Mouse (Mus musculus): ENCODE data around the gene 9130213A22Rik. TPM values are rescaled to one million over a fixed set of nuclear protein-coding genes. Genes with fewer than 3 reads are reported as not detected.

Gene 9130213A22Rik
- polyA plus RNA-seq, 1 experiment from 2014 or later = 0.49 TPM

GRCm38 (mm10) chr11:69148451-69148960, 26.1 kb upstream of the 9130213A22Rik start:
- ATAC-seq = no peak
- H3K27me3 ChIP-seq (ENCODE audit: control insufficient read depth, insufficient read depth, low read depth, low read length) = no peaks in the 10 kb centered on the region
- H3K36me3 ChIP-seq (ENCODE audit: control insufficient read depth, insufficient read depth, low read length) = no peaks in the 10 kb centered on the region
- no peaks in the 10 kb centered on the region for H3K4me1 ChIP-seq (ENCODE audit: control insufficient read depth, insufficient read depth, low read length)
- H3K4me2 ChIP-seq (ENCODE audit: low read length) = no peak overlapping the region
- no peak overlapping the region for H3K4me3 ChIP-seq (ENCODE audit: low read depth, low read length)
- no peaks in the 10 kb centered on the region for H3K9me3 ChIP-seq (replicated peaks; ENCODE audit: control insufficient read depth, low read length, poor library complexity, severe bottlenecking)
- 88% methylated on average over 5 of the region's 5 CpGs for WGBS
- H3K9ac ChIP-seq (ENCODE audit: low read depth, low read length) = no peak overlapping the region
- no peak overlapping the region for H3K27ac ChIP-seq (ENCODE audit: low read length)

- Histone ChIP-seq H3K27me3 (ENCODE audit: control insufficient read depth, insufficient read depth, low read depth, low read length) (no peaks in the 10 kb centered on the region), H3K4me1 (ENCODE audit: control insufficient read depth, insufficient read depth, low read length) (no peaks in the 10 kb centered on the region), H3K27ac (ENCODE audit: low read length) (no peak overlapping the region), H3K36me3 (ENCODE audit: control insufficient read depth, insufficient read depth, low read length) (no peaks in the 10 kb centered on the region), H3K9me3 (replicated peaks; ENCODE audit: control insufficient read depth, low read length, poor library complexity, severe bottlenecking) (no peaks in the 10 kb centered on the region), H3K4me3 (ENCODE audit: low read depth, low read length) (no peak overlapping the region), H3K4me2 (ENCODE audit: low read length) (no peak overlapping the region), H3K9ac (ENCODE audit: low read depth, low read length) (no peak overlapping the region)
- WGBS = 69% methylated on average over 7 of the region's 7 CpGs
- no peak for ATAC-seq
These were observed 25.2 kb upstream of the 9130213A22Rik start for GRCm38 (mm10) chr11:69147546-69147945.

GRCm38 (mm10) chr11:69135361-69135760, 13.0 kb upstream of the 9130213A22Rik start:
- WGBS = 96% methylated on average over 6 of the region's 6 CpGs
- Histone ChIP-seq H3K36me3 (ENCODE audit: control insufficient read depth, insufficient read depth, low read length) (no peaks in the 10 kb centered on the region), H3K27ac (ENCODE audit: low read length) (no peak overlapping the region), H3K27me3 (ENCODE audit: control insufficient read depth, insufficient read depth, low read depth, low read length) (no peaks in the 10 kb centered on the region; the same call in 1 of the 2 replicates), H3K9me3 (replicated peaks; ENCODE audit: control insufficient read depth, low read length, poor library complexity, severe bottlenecking) (no peaks in the 10 kb centered on the region), H3K4me3 (ENCODE audit: low read depth, low read length) (no peak overlapping the region), H3K4me2 (ENCODE audit: low read length) (no peak overlapping the region), H3K4me1 (ENCODE audit: control insufficient read depth, insufficient read depth, low read length) (peaks cover 5% of the 10 kb centered on the region; the same call in 1 of the 2 replicates), H3K9ac (ENCODE audit: low read depth, low read length) (no peak overlapping the region)
- no peak for ATAC-seq

- peaks cover 5% of the 10 kb centered on the region; the same call in 1 of the 2 replicates for H3K4me1 ChIP-seq (ENCODE audit: control insufficient read depth, insufficient read depth, low read length)
- H3K4me3 ChIP-seq (ENCODE audit: low read depth, low read length) = peak overlapping the region; percentile 45
- ATAC-seq = 0 out of 2 replicates have a peak, but pooled peaks have one; percentile 19
- peak overlapping the region; percentile 68 for H3K9ac ChIP-seq (ENCODE audit: low read depth, low read length)
- H3K27me3 ChIP-seq (ENCODE audit: control insufficient read depth, insufficient read depth, low read depth, low read length) = no peaks in the 10 kb centered on the region; the same call in 1 of the 2 replicates
- H3K4me2 ChIP-seq (ENCODE audit: low read length) = peak overlapping the region; percentile 77
- H3K36me3 ChIP-seq (ENCODE audit: control insufficient read depth, insufficient read depth, low read length) = no peaks in the 10 kb centered on the region
- H3K27ac ChIP-seq (ENCODE audit: low read length) = no peak overlapping the region
- 27% methylated on average over 8 of the region's 8 CpGs for WGBS
- no peaks in the 10 kb centered on the region for H3K9me3 ChIP-seq (replicated peaks; ENCODE audit: control insufficient read depth, low read length, poor library complexity, severe bottlenecking)
These were observed 12.2 kb upstream of the 9130213A22Rik start for GRCm38 (mm10) chr11:69134622-69134968.

- peak overlapping the region; percentile 66; the same call in 1 of the 2 replicates for H3K27ac ChIP-seq (ENCODE audit: low read length)
These were observed 11.7 kb upstream of the 9130213A22Rik start for GRCm38 (mm10) chr11:69133923-69134621.

GRCm38 (mm10) chr11:69133566-69133922, 11.2 kb upstream of the 9130213A22Rik start:
- no peaks in the 10 kb centered on the region; the same call in 1 of the 2 replicates for H3K27me3 ChIP-seq (ENCODE audit: control insufficient read depth, insufficient read depth, low read depth, low read length)
- H3K4me3 ChIP-seq (ENCODE audit: low read depth, low read length) = peak overlapping the region; percentile 45
- H3K27ac ChIP-seq (ENCODE audit: low read length) = no peak overlapping the region
- peaks cover 5% of the 10 kb centered on the region; the same call in 1 of the 2 replicates for H3K4me1 ChIP-seq (ENCODE audit: control insufficient read depth, insufficient read depth, low read length)
- WGBS = 16% methylated on average over 5 of the region's 5 CpGs
- H3K9ac ChIP-seq (ENCODE audit: low read depth, low read length) = peak overlapping the region; percentile 68; the same call in 1 of the 2 replicates
- ATAC-seq = peak; percentile 57; the same call in 1 of the 2 replicates
- no peaks in the 10 kb centered on the region for H3K36me3 ChIP-seq (ENCODE audit: control insufficient read depth, insufficient read depth, low read length)
- no peaks in the 10 kb centered on the region for H3K9me3 ChIP-seq (replicated peaks; ENCODE audit: control insufficient read depth, low read length, poor library complexity, severe bottlenecking)
- H3K4me2 ChIP-seq (ENCODE audit: low read length) = peak overlapping the region; percentile 77

More at GRCm38 (mm10) chr11:69133923-69134621, 11.7 kb upstream of the 9130213A22Rik start:
- peaks cover 5% of the 10 kb centered on the region; the same call in 1 of the 2 replicates for H3K4me1 ChIP-seq (ENCODE audit: control insufficient read depth, insufficient read depth, low read length)
- H3K27me3 ChIP-seq (ENCODE audit: control insufficient read depth, insufficient read depth, low read depth, low read length) = no peaks in the 10 kb centered on the region; the same call in 1 of the 2 replicates
- H3K4me2 ChIP-seq (ENCODE audit: low read length) = peak overlapping the region; percentile 77
- 2% methylated on average over 34 of the region's 34 CpGs for WGBS
- H3K9ac ChIP-seq (ENCODE audit: low read depth, low read length) = peak overlapping the region; percentile 68
- peak; percentile 80 for ATAC-seq
- H3K36me3 ChIP-seq (ENCODE audit: control insufficient read depth, insufficient read depth, low read length) = no peaks in the 10 kb centered on the region
- peak overlapping the region; percentile 45 for H3K4me3 ChIP-seq (ENCODE audit: low read depth, low read length)
- H3K9me3 ChIP-seq (replicated peaks; ENCODE audit: control insufficient read depth, low read length, poor library complexity, severe bottlenecking) = no peaks in the 10 kb centered on the region

GRCm38 (mm10) chr11:69128426-69129122, 6.2 kb upstream of the 9130213A22Rik start:
- 77% methylated on average over 8 of the region's 8 CpGs for WGBS

GRCm38 (mm10) chr11:69126706-69127095, 4.3 kb upstream of the 9130213A22Rik start:
- WGBS = 33% methylated on average over 2 of the region's 2 CpGs
- Histone ChIP-seq H3K9me3 (replicated peaks; ENCODE audit: control insufficient read depth, low read length, poor library complexity, severe bottlenecking) (no peaks in the 10 kb centered on the region), H3K36me3 (ENCODE audit: control insufficient read depth, insufficient read depth, low read length) (no peaks in the 10 kb centered on the region), H3K27me3 (ENCODE audit: control insufficient read depth, insufficient read depth, low read depth, low read length) (no peaks in the 10 kb centered on the region; the same call in 1 of the 2 replicates), H3K27ac (ENCODE audit: low read length) (no peak overlapping the region), H3K9ac (ENCODE audit: low read depth, low read length) (peak overlapping the region; percentile 64), H3K4me2 (ENCODE audit: low read length) (peak overlapping the region; percentile 79), H3K4me3 (ENCODE audit: low read depth, low read length) (peak overlapping the region; percentile 64), H3K4me1 (ENCODE audit: control insufficient read depth, insufficient read depth, low read length) (peaks cover 8% of the 10 kb centered on the region; the same call in 1 of the 2 replicates)
- ATAC-seq = no peak

More at GRCm38 (mm10) chr11:69128426-69129122, 6.2 kb upstream of the 9130213A22Rik start:
- no peak overlapping the region for H3K4me3 ChIP-seq (ENCODE audit: low read depth, low read length)
- H3K27ac ChIP-seq (ENCODE audit: low read length) = no peak overlapping the region
- ATAC-seq = no peak
- peaks cover 8% of the 10 kb centered on the region; the same call in 1 of the 2 replicates for H3K4me1 ChIP-seq (ENCODE audit: control insufficient read depth, insufficient read depth, low read length)
- no peaks in the 10 kb centered on the region for H3K9me3 ChIP-seq (replicated peaks; ENCODE audit: control insufficient read depth, low read length, poor library complexity, severe bottlenecking)
- H3K36me3 ChIP-seq (ENCODE audit: control insufficient read depth, insufficient read depth, low read length) = no peaks in the 10 kb centered on the region
- no peak overlapping the region for H3K9ac ChIP-seq (ENCODE audit: low read depth, low read length)
- H3K27me3 ChIP-seq (ENCODE audit: control insufficient read depth, insufficient read depth, low read depth, low read length) = no peaks in the 10 kb centered on the region; the same call in 1 of the 2 replicates
- H3K4me2 ChIP-seq (ENCODE audit: low read length) = no peak overlapping the region
